Mouse (Mus musculus) embryo, embryonic 11.5 days (tissue): ENCODE results near the gene Camta1.
A peak's percentile ranks its signal among the peaks of the same experiment; 100 is the strongest.
"Not testable (repeated sequence)": the region's sequence is repeated elsewhere in the genome, so short reads cannot be mapped to it uniquely, and the experiment has no call there.

Experiments used
- DNase-seq: peaks from one replicate; pipeline ENCODE4 v3.0.0-alpha.2; 2012; ENCODE audit warnings: low read depth, low spot score

Camta1 gene

DNA sequence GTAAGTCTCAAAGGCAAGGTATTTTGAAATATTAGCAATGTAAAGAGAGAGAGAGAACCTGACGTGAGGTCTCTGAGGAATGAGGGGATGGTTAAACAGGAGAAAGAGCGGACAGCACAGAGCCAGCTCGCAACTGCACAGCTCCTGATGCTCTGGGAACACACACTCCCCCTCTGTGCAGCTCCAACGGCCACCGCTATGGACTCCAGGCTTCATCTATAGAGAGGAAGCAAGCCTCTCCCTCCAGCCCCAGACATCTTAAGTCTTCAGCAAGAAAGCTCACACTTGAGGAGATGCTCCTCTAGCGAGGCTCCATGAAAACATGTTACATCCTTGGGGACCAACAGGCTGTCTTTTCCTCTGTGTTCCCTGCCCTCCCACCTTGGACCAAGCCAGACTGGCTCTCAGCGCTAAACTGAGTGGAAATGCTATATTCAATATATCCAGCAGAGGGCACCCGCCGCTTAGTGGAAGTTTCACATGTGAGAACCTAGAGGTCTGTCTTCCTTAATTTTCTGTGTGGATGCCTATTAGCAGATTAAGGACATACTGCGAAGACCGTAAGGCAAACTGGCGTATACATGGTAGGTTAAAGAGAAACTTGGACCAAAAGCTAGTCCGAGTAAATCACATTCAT, 788.5 kb downstream of the Camta1 start:
- peak; percentile 47 for DNase-seq

DNA sequence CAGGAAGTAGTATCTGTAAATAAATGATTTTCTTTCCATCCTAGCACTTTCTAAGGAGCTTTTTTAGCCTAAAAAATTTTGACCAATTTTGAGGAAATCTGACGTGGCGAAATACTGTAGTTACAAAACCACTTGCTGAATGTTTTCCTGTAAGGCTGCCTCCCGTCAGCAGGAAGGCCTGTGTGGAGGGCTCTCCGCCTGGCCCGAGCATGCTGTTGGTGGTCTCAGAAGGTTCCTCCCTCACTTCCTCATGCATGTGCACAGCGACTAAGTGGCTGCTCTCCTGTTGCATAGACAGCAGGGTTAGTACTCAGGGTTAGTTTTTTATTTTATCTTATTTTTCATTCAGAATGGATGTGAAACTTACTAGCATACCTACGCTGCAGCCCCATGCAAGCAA, 790.7 kb downstream of the Camta1 start:
- no peak for DNase-seq

DNA sequence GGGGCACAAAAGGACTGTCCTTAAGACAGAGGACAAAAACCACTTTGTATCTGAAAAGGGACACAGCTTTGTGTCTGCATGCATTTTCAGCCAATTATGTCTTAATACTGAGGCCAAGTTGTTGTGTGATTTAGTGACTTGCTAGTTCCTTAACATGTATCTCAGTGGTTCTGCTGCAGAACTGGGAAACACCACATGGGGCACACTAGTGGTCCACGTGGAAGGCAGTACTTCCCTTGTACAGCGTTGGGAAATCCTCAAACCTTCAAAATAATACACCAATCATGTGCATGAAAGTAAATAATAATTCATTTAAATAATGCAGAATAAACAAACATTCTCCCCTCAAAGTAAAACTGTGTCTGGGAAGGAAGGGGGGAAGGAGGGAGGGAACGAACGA, 792.9 kb downstream of the Camta1 start:
- no peak for DNase-seq

DNA sequence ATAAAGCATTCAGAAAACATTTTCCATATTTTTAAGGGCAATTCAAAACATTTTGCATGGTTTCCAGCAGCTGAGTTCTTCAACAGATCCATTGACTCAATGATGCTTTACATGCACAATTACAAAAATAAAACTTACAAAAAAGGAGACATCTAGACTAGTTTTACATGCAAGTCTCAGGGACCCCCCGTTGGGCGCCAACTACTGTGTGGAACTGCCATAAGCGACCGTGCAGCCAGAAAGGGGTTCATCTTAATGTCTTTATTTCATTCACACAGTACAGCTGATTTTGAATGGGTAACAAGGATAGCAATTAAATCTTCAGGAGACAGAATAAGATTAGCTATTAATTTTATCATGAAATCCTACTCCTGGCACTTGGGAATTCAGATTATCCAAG, 802.1 kb downstream of the Camta1 start:
- no peak for DNase-seq

DNA sequence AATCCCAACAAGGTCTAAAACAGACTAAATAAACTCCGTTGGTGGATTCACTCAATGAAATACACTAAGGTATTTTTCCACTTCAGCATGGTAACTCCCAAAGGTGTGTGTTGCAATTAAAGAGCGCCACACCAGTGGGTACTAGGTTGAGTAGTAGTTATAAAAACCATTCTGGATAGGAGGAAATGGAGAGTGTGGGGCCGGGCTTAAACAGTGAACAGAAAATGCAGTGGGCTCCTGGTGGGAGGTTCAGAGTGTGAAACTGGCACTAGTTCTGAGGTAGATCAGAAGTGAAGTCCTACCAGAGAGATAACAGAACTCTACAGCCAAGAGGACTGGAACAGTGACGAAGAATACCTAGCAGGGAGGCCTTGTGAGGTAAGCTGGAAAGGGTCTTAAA, 803.0 kb downstream of the Camta1 start:
- DNase-seq, result no peak

DNA sequence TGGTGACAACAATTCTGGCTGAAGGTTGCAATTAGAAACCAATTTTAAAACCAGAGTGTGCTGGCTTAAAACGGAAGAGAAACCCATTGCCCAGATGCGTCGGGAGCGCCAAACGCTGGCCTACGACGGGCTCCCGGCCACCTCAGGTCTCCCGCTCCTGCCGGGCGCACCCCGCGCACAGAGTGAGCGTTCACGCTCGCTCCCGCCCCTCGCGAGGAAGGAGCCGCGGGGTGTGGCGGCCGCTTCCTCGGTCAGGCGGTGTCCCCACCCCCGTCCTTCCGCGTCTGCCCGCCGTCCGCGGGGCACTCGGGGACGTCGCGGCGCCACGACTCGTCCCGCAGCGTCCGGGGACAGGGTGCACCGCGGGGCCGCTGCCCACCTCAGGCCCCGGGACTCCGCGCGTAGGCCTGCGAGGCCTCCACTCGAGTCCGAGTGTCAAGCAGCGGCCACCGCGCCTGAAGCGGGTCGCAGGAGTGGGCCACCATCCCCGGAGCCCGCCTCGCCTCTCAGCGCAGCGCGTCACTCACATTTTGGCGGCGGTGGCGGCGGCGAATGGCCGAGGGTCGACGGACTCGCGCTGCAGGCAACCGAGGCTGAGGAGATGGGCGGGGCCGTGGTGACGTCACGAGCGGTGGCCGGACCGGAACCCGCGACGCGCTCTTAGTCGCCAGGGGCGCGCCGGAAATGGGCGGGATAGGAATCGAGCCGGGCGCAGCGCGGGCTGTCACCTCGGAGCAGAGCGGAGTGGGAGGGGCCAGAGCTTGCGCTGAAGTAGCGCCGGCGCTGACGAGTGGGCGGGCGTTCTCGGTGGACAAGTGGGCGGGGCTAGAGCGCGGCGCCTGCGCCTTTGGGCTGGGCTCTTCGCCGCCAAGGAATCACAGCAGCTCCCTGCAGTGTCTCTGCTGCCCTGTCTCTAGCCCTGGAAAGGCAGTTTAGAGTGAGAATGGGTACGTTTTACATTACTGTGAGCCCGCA, 804.0 kb downstream of the Camta1 start, which contains the start of gene Vamp3:
TSS of gene Vamp3 (minus strand) at position 617 of the 975 bp plus-strand sequence.
- DNase-seq, result peak; percentile 99

DNA sequence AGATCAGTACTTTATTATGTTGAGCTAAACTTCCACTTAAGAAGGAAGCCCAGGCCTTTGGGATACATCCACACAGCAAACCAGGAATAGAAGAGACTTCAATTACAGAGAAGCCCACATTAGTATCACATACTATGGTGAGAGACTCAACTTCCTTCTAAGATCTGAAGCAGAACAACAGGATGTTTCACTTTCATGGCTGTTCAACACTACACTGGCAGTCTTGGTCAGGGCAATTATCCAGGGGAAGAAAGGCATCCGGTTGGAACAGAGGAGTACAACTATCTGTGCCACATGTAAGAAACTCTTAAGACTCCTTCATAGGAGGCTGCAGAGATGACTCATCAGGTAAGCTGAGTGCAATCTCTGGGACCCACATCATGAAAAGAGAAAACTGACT, 810.5 kb downstream of the Camta1 start:
- no peak for DNase-seq

DNA sequence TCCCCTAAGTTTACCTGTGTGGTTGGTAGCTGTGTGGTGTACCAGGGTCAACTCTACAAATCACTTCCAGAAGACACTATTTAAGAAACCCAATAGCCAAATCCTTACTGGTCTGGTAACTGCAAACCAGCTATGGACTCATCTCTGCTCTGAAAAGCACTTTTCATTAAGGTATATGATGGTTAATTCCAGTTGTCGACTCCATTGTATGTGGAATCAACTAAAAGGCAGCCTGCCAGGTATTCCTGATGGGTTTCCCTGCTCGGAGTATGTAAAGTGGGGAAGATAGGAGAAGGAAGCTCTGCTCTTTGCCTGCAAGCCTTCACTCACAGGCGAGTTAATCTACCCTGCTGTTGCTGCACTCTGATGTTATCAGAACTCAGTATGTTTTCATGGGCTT, 815.2 kb downstream of the Camta1 start:
- DNase-seq, result no peak

DNA sequence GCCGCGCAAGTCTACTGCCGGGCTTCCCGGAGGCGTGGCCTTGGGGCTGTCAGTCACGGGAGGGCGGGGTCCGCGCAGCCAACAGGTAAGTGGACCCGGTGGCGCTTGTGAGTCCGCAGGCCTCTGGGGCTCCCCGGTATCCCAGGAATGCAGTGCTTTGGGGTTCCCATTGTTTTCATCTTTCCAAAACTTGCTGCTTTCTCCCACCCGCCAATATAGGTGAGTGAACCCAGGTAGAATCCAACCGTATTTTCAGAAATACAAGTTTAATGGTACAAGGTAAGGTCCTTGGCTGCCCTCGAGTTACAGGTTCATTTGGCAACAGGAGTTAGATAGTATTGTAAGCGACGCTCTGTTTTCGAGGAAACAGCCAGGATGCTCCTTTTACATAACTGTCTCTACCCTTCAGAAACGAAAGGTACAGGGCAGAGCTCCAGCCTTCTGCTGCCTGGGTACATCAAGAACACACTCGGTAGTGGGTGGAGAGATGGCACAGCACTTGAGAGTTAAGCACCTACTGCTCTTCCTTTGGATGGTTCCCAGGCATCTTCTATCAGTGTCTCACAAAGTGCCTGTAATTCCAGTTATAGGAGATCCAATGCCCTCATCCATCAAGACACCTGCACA, 816.6 kb downstream of the Camta1 start:
- DNase-seq, result no peak

DNA sequence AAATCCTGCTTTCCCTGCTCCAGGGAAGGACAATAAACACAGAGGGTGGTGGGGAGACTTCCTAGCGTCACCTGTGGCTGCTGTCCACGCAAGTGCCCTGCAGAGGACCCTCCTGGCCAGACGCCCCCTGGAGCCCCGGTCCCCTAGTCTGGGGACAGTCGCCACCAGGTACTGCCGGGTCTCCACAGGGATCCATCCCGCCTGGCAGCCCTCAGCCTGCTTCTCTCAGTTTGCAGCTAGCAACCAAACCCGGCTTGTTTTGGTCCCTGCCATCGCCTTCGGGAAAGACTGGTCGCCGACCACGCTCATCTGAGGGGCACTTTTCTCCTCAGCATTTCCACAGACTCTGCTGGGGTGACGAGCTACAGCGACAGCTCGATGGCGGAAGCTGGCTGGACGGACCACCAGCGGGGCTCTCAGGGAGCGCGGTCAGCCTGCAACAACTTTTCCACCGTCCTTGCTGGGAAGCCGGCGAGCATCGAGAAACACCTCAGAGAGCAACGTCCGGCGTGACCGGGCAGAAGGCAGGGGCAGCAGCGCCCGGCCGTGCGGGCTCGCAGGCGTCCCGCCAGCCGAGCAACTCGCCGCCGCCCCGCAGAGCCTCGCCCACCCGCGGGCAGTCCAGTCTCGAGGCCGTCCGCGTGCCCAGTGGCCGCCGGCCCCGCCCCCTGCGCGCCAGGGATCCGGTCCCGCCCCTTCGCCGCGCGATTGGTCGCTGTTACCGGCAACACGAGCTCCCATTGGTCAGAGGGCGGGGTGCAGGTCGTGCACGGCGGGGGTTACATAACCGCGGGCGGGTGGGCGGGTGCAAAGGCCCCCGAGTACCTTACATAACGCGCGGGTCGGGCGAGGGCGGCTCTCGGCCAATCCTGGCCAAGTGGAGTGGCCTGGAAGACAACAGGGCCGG, 817.4 kb downstream of the Camta1 start, which contains the start of gene Per3:
TSS of gene Per3 (minus strand) at position 629 of the 907 bp plus-strand sequence.
- peak; percentile 90 for DNase-seq

DNA sequence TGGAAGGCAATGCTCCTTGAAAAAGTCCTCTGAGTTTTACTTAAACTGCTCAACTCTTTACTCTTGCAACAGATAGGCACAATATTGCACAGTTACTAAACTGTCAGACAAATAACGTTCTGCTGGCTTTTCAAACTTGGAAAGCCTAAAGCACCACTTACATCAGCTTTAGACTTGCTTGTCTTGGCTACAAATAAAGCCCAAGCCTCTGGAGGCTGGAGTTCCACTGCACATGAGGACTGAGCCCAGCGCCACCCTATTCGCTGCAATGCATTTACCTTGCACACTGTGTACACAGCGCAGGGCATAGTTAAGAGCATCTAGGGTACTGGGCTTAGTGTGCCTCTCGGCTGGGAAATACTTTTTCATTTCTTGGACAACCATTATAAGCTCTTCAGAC, 818.4 kb downstream of the Camta1 start:
- no peak for DNase-seq

DNA sequence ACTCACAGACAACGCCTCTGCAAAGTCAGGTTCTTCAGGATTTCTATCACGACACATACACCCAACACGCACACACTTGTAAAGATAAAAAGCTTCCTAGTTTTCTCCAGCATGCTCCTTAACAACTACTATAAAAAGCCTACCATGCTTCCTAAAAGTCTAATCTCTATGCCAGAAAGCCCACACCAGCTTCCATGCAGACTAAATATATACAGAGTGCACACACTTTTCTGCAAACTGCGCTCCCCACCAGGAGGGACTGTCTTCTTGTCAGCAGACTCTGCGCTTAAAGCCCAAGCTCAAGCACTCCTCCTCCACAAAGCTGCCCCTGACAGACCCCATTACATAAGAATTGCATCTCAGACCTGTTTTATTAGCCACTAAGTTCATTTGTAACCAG, 820.2 kb downstream of the Camta1 start:
- no peak for DNase-seq

DNA sequence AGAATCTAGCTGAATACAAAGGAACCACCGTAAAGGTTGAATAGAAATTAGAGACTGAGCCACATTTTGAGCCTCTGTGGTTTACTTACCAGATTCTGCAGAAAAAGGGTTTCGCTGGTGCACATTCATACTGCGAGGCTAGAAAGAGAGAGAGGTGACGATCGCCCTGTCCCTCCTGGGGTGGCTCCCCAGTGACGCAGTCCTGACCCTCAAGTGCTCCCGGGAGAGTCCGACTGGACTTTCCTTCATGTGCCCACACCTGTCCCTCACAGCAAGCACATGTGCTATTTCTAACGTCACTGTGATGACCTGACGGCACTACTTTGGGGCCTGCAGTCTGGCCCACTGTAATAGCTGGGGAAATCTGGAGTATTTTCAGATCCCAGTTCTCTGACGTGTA, 823.9 kb downstream of the Camta1 start:
- DNase-seq, result no peak

DNA sequence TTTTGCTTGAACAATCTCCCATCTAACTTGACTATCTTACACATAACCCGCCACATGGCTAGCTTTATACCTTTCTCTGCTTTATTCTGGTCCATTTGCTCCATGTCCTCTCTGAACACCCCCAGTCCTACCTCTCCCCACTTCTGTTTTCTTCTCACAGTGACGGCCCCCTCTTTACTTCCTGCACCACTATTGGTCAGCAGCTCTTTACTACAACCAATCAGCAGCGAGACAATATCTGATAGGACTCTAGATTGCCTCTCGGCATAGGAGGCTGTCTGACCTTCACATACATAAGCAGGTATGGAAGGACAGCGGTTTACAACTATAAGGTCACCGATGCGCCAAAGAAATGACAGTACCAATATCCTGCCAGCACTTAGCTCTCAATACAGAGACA, 825.2 kb downstream of the Camta1 start:
- DNase-seq, result no peak

DNA sequence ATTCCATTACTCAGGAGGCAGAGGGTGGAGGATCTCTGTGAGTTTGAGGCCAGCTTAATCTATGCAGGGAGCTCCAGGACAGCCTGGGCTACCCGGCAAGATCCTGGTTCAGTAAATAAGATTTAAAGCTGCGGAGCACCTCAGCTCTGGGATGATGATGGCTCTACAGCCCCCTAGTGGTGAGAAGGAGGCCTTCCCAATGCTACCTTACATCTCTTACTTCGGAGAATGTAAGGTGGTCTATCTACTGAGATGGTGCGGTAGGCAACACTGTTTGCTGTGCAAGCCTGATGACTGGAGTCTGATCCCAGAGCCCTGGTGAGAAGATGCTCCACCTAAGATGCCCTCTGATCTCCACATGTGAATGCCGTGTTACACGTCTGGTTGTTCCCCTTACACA, 834.7 kb downstream of the Camta1 start:
- no peak for DNase-seq

DNA sequence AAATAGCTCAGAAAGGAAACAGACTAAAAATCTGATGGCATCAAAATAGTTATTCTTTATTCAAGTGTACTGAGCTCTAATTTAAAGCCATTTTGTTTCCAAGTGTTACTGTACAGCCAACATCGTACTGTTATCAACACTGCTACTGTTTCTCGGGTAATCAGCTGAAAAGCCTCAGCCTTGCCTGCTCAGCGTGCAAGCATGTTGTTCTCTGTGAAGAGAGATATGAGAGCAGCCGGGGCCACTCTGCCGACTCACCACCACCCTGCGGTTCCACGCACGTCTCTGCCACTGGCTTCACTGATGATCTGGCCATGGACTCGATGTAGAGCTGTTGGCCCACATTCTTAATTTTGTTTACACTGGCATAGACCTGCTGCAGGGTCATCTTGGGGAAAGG, 837.5 kb downstream of the Camta1 start:
- DNase-seq, result no peak

DNA sequence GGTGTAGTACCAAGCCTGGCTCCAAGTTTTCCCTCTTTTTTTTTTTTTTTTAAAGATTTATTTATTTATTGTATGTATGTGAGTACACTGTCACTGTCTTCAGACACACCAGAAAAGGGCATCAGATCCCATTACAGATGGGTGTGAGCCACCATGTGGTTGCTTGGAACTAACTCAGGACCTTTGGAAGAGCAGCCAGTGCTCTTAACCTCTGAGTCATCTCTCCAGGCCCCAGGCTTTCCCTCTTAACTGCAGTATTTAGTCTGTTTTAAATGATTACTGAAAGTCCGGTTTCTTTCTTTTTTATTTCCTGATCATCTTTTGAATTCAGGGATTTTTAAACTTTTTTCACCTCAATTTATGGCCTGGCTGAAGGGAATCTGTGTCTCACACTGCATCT, 844.3 kb downstream of the Camta1 start:
- not testable (repeated sequence) for DNase-seq

DNA sequence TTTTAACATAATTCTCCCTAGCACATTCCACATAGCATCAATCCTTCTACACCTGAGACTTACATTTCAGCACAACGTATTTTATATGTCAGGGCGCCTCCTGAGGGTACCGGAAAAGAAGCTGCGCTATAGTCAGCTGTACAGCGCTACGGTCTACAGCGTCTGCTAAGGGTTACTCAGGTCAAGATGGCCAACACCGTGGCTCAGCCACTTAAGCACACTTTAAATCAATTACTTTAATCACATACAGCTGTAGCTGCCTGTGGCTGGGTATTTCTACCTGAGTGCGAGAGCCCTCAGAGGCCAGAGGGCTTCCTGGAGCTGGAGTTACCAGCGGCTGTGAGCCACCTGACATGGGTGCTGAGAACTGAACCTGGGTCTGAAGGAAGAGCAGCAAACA, 845.7 kb downstream of the Camta1 start:
- no peak for DNase-seq

DNA sequence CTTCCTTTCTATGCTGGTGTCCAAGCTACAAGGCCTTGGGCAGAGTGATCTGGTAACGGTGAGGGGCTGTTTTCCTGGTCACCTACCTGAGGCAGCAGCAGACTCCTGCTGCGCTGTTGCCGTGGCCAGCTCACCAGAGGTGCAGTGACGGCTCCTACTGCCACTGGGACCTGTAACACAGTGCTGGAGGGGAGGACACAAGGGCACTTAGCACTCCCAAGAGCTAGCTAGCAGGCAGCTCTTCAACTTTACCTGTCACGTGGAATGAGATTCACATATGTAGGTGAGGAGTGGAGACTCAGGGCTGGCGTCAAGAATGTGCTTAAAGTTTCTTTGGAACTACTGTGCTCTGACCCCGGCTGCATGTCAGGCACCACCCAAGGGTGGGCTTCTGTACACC, 851.4 kb downstream of the Camta1 start:
- DNase-seq, result no peak

DNA sequence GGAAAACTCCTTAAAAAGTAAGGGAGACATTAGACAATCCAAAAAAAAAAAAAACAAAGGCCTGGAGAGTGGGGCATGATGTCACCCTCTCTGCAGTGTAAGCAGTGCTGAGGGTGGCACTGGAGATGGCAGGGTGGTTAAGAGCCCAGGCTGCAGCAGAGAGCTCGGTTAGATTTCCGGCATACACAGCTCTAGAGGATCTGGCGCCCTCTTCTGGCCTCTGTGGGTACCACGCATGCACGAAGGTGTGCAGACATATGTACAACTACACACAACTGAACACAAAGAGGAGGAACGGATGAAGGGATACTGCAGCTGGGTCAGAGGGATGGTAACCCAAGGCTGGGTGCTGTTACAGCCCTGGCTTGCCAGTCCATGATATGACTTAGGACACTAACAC, 854.7 kb downstream of the Camta1 start:
- DNase-seq, result peak; percentile 9

DNA sequence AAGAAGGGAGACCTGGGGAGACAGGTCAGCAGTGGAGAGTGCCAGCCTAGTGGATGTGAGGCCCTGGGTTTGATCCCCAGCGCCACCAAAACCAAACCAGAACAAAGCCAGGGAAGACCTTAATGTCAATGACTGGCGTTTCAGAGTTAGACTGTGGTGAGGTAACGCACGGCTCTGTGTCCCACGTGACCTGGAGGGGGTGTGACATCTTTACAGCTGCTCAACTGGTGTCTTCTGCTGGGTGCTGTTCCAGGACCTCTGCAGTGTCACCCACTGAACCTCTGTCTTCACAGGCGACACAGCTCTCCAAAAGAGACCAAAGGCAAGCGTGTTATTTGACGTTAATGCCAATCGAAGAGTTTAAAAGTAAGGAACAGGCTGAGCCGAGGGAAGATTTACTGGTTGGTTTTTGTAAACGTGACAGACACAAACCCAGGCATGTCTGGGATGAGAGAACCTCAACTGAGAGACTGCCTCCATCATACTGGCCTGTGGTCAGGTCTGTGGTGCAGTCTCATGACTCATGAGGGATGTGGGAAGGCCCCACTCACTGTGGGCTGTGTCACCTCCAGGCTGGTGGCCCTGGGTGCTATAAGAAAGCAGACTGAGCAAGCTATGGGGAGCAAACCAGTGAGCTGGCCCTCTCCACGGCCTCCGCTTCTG, 855.9 kb downstream of the Camta1 start:
- DNase-seq, result no peak
